Mouse (Mus musculus): Measurements from ENCODE around the gene Aup1.
A peak's percentile ranks its signal among the peaks of the same experiment; 100 is the strongest.

Gene Aup1

DNA sequence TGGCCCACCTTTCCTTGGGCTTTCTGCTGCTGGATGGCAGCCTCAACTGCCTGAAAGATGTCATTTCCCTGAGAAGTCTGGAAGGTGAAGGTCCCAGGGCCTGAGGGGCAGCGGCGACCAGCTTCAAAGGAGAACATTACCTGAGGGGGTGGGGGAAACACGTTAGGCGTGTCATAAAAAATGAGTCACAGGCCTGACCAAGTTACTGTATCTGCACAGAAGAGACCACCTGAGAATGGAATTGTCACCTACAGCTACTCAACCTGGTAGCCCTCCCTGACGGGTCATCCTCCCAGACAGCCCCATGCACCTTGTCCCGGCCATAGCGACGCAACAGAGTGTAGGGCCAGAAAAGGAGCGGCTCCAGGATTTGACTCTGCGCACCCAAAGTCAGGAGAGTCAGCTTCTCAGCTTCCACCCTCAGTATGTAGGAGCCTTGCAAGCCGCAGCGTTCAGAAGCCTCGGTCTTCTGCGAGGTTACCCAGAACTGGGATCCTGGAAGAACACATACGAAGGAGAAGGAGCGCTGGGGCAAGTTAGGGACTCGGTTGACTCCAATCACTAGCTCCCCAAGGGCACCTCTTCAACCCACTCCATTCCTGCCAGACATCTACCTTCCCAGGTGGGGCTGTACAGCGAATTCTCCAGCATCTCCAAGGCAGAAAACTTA is 22.3 kb upstream of the Aup1 start:
- DNase-seq = no peak

- DNase-seq = peak; percentile 67
Observed at GRCm38 (mm10) chr6:83032769-83033191, 21.5 kb upstream of the Aup1 start.

DNA sequence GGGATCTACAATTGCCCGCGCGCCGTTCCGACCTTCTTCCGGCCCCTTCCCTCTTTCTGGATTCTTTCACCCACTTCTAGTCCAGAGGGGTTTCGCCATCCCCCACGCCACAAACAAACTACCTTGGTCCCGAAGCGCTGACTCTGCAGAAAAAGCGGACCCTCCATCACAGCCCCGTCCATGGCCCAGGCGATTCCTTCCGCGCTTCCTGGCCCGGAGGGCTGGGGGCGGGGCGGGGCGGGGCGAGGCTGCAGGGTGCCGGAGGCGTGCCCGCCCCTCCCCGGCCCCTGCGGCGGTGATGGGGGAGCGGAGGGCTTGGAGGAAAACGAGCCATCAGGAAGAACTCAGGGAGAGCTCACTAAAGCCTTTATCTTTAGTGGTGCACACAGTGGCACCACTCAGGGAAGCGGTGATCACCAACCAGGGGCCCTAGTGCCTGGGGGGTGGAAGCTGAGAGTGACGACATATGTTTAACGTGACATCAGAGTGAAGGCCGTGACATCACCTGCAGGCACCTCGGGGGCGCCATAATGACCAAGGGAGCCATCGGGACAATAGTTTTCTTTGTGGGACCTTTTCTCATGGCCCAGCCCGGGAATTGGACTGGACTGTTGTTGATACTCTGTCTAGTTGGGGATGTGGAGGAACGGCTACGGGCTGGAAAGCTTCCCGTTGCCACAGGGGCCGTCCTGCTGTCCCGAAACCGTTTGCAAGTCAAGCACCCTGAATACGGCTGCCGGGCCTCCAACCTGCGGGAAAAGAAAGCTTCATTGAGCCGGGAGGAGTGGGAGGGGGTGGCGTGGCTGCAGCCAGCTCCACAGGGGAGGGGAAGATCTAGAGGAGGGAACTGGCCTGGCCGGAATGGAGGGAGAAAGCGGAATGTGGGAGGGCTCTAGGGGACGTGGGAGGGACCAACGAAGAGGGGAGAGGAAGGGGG is 20.8 kb upstream of the Aup1 start, which contains the start of the genes Dok1 and Loxl3:
TSS of gene Dok1 (minus strand) at position 223 of the 937 bp plus-strand sequence.
TSS of gene Loxl3 (plus strand) at position 925 of the 937 bp plus-strand sequence.
- peak; percentile 79 for DNase-seq

- DNase-seq = no peak
Observed at GRCm38 (mm10) chr6:83034463-83035055, 19.8 kb upstream of the Aup1 start.

DNA sequence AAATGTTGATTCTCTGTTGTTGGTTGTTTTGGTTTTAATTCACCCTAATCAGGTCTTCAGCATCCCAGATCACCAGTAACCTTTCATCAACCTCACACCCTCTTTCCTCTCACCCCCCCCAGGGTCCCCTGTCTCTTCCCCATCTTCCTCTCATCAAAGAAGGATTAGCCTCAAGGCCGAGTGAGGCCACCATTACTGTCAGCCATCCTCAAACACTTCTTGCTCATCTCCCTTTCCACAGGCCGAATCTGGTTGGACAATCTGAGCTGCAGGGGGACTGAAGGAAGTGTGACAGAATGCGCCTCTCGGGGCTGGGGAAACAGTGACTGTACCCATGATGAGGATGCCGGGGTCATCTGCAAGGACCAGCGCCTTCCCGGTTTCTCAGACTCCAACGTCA is 17.1 kb upstream of the Aup1 start:
- no peak for DNase-seq

DNA sequence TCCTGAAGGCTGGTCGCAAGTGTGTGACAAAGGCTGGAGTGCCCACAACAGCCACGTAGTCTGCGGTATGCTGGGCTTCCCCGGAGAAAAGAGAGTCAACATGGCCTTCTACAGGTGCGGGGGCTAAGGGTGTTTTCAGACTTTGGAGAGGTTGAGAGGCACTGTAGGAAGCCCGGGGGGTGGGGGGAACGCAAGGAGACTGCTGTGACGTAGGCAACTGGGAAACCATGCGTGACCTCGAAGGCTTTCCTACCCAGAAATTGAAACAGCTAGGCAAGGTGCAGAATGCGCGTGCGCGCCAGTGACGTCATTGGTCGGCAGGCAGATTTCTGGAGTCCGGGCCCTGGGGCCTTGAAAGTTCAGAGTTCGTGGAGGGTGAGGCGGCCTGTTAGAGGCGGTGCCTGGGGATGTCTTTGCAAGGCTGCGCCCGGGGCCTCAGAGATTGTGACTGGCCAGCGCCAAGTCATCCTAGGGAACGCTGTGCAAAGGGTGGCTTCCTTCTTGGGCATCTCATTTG is 15.8 kb upstream of the Aup1 start:
- peak; percentile 93 for DNase-seq

GRCm38 (mm10) chr6:83040601-83041000 is 13.7 kb upstream of the Aup1 start:
- no peak for DNase-seq

GRCm38 (mm10) chr6:83043561-83043960 is 10.8 kb upstream of the Aup1 start:
- DNase-seq = no peak

- no peak for DNase-seq
Observed at GRCm38 (mm10) chr6:83043993-83044392, 10.3 kb upstream of the Aup1 start.

GRCm38 (mm10) chr6:83044742-83045141 is 9.6 kb upstream of the Aup1 start:
- DNase-seq = no peak

DNA sequence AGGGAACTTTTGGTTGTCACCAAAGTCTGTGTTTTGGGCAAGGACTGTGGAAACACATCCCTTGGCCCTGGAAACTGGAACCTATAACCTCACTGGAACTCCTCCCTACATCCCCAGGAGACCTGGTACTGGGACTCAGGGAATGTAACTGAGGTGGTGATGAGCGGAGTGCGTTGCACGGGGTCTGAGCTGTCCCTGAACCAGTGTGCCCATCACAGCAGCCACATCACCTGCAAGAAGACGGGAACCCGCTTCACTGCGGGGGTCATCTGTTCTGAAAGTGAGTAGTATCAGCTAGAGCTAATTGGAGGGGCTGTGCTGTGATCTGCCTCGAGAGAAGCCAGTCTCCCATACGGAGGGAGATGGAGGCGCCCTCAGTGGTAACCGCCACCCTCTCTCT is 5.0 kb upstream of the Aup1 start:
- no peak for DNase-seq

GRCm38 (mm10) chr6:83053136-83053960 is 973 bp upstream of the Aup1 start:
- DNase-seq = peak; percentile 33

GRCm38 (mm10) chr6:83054871-83055431 is 630 bp downstream of the Aup1 start, which contains the start of gene Htra2:
Gene Htra2, minus strand, starts transcription at chr6:83055273.
- DNase-seq = peak; percentile 74

DNA sequence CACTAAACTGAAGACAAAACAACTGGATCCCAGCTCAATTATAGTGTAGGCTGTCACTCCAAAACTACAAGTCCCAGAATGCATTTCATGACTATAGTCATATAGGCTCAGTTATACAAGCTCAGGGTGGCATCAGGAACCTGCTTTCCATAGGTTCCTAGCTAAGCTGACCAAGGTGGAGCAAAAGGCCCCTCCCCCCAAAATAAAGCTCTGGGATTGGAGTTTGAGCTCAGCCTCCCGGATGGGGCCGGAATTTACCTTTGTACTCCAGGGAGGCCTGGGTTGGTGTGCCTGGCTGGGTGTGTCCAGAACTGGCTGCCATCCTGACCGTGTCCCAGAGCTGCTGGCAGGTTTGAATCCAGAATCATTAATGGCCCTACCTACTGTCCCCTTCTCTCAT is 3.5 kb downstream of the Aup1 start, which contains the start of gene Dqx1:
TSS of gene Dqx1 (plus strand) at position 55 of the 400 bp plus-strand sequence.
- no peak for DNase-seq

DNA sequence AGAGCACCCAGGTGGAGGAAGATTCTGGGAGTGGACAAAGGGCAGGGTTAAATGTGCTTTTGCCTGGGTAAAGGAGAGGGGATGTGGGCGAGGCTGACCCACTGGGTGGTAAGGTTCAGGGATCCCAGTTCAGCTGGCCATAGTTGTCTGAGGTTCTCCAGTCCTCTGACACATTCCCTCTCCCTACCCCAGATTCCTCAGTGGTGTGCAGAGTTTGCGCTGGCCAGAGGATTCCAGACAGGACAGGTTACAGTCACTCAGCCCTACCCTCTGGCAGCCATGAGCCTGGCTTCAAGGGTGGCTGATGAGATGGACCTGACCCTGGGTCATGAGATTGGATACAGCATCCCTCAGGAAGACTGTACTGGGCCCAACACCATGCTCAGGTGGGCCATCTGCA is 4.4 kb downstream of the Aup1 start:
- no peak for DNase-seq

DNA sequence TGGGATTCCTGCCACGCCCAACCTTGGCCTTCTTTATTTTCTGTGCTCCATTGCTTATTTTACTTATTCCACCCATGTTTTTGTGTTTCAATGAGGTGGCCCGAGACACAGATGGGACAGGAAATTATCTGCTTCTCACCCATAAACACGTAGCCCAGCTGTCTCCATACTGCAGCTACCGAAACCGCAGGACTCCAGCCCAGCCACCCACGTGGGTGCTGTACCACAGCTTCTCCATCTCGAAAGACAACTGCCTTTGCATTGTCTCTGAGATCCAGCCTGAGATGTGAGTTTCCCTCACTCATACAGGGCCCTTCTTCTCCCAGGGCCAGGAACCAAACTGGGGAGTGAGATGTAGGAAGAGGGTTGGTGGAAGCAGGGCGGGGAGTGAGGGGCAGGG is 11.7 kb downstream of the Aup1 start:
- DNase-seq = peak; percentile 51

- no peak for DNase-seq
Observed at GRCm38 (mm10) chr6:83066441-83066840, 12.1 kb downstream of the Aup1 start.

GRCm38 (mm10) chr6:83068221-83068620 is 13.9 kb downstream of the Aup1 start:
- no peak for DNase-seq

DNA sequence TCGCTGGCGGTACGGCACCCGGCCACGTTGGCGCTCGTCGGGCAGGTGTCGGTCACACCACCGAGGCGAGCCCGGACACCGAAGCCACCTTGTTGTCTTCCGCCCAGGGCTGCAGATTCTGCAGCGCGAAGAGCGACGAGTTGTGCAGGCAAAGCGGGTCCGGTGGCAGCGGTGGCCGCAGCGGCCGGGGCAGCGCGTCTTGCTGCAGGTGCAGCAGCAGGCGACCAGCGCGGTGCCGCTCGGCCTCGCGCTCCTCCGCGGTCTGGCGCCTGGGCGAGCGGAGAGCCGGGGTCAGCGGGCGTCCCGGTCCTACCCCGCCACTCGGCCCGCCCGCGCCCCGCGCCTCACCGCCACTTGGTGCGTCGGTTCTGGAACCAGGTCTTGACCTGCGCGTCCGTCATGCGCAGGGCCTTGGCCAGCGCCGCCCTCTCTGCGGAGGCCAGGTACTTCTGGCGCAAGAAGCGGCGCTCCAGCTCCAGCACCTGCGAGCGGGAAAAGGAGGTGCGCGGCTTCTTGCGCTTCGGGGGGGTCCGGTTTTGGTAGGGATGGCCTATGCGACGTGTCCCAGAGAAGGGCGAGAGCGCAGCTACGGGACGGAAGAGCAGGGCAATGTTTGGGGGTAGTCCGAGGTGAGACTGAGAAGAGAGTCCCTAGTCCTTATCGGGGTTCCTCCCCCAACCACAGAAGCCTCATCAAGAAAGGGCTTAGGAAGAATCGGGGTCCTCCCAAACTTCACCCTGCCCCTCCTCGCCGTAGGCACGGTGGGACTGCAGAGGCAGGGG is 14.6 kb downstream of the Aup1 start:
- DNase-seq = no peak

DNA sequence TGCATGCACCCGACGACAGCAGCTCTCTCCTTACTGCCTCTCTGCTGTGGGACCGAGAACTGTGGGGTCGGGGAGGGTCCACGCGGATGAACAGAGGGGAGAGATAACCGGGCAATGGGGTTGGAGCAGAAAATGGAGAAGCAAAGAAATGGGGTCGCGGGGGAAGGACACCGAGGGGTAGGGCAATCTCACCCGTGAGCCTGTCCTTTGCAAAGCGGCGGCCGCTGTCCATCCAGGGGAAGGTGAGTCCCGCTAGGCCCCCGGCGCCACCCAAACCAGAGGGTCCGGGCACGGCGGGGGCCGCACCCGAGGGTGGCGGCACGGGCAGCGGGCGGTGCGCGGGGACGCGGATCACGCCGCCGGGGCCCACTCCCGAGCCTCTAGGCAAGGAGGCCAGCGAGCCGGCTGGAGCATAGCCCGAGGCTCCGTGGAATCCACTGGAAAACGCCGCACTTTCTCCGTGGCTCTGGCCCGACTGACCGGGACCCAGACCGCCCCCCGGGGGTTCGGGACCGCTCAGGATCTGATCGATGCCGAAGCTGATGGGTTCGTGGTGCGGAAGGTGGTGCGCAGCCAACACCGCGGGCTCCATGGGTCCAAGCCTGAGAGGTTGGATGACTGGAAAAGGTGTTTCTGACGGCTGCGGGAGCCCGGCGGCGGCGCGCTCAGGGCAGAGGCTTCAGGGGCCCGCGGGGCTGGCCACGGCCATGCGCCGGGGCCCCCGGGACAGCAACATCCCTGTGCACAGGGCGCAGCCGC is 15.3 kb downstream of the Aup1 start:
- DNase-seq = no peak

DNA sequence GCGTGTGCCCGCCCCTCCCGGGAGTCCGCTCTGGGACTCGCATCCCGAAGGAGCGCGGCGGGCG is 15.8 kb downstream of the Aup1 start, which contains the start of gene Tlx2:
TSS of gene Tlx2 (minus strand) at position 47 of the 64 bp plus-strand sequence.
- no peak for DNase-seq
